Mouse (Mus musculus) cortical plate, adult 2 months (tissue): ENCODE results near the gene Nrtn. TPM values are rescaled to one million over a fixed set of nuclear protein-coding genes. Genes with fewer than 3 reads are reported as not detected.

Experiments used
- H3K27ac ChIP-seq: fragments of 200-500 bp; 2 replicates; pipeline ENCODE4 v1.5.1; 2012; ENCODE audit warnings: low read length, control low read depth, inconsistent platforms; ENCODE audit not compliant: insufficient read depth
- H3K4me1 ChIP-seq: fragments of 200-500 bp; 2 replicates; pipeline ENCODE4 v1.6.1; 2011; ENCODE audit warnings: low read length; ENCODE audit not compliant: control insufficient read depth, insufficient read depth
- H3K4me3 ChIP-seq: fragments of 200-500 bp; 2 replicates; pipeline ENCODE4 v1.5.1; 2011; ENCODE audit warnings: mild to moderate bottlenecking, low read length, control low read depth; ENCODE audit not compliant: insufficient read depth
- CTCF ChIP-seq: fragments of 200-500 bp; IDR thresholded peaks from 2 replicates; pipeline ENCODE4 v1.5.1; 2011; ENCODE audit warnings: mild to moderate bottlenecking, control low read depth, low read length; ENCODE audit not compliant: insufficient read depth; ENCODE audit errors: extremely low read depth
- POLR2A ChIP-seq: fragments of 200-500 bp; IDR thresholded peaks from 2 replicates; pipeline ENCODE4 v1.6.1; 2011; ENCODE audit warnings: mild to moderate bottlenecking, low read length, control low read depth; ENCODE audit not compliant: insufficient read depth; ENCODE audit errors: extremely low read depth
- polyA plus RNA-seq: library from polyadenylated mRNA; depleted of rRNA; stranded (reverse); fragments of >200 nt; gene quantifications from 2 replicates; pipeline ENCODE4 v1.2.3, GENCODE M21; 2012; rRNA removed

The Nrtn gene
- polyA plus RNA-seq, 1 experiment: 8.6 TPM

DNA sequence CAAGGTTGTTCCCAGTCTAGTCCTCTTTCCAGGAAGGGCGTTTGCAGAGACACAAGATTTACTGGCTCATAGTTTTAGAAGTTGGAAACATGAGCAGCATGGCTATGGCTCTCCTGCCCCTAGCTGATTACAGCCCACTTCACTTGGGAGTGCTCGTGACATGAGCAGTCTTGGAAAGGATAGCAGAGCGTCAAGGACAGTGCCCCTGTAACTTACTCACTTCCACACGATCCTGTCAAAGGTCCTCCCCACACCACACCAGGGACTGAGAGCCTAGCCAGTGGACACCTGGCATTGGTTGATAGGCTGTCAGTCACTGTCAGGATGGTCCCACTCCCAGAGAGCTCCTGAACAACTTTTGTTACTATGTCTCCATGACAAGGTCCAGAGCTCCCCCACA lies 54.3 kb downstream of the Nrtn start:
- no peaks in the 10 kb centered on the region; the same call in 1 of the 2 replicates for H3K4me1 ChIP-seq
- no peak overlapping the region for H3K4me3 ChIP-seq
- no peak overlapping the region for H3K27ac ChIP-seq
- TF ChIP-seq POLR2A (no peak), CTCF (no peak)

Other genes starting within 250 kb of the Nrtn start
- gene Znrf4, start 245.1 kb downstream of the Nrtn start, polyA plus RNA-seq: not detected in 2 replicates
- 2.1 and 3.2 TPM in 2 replicates for gene Gm20219, start 203.1 kb downstream of the Nrtn start, polyA plus RNA-seq
- gene Safb2, start 172.9 kb downstream of the Nrtn start, polyA plus RNA-seq: 93.0 and 110 TPM in 2 replicates
- gene Safb, start 172.7 kb downstream of the Nrtn start, polyA plus RNA-seq: 101 and 110 TPM in 2 replicates
- 145 and 159 TPM in 2 replicates for gene 2410015M20Rik, start 147.8 kb downstream of the Nrtn start, polyA plus RNA-seq
- gene Rpl36, start 144.1 kb downstream of the Nrtn start, polyA plus RNA-seq: 1,005 and 1,019 TPM in 2 replicates
- 78.3 and 82.5 TPM in 2 replicates for gene Lonp1, start 130.6 kb downstream of the Nrtn start, polyA plus RNA-seq
- 2.6 and 2.7 TPM in 2 replicates for gene Catsperd, start 129.4 kb downstream of the Nrtn start, polyA plus RNA-seq
- gene Ranbp3, start 84.2 kb downstream of the Nrtn start, polyA plus RNA-seq: 104 and 107 TPM in 2 replicates
- 332 and 357 TPM in 2 replicates for gene Ndufa11, start 39.8 kb downstream of the Nrtn start, polyA plus RNA-seq
- gene Vmac, start 39.5 kb downstream of the Nrtn start, polyA plus RNA-seq: 16.7 and 18.2 TPM in 2 replicates
- gene Dus3l, start 7.2 kb upstream of the Nrtn start, polyA plus RNA-seq: 137 and 148 TPM in 2 replicates
- gene Prr22, start 12.7 kb upstream of the Nrtn start, polyA plus RNA-seq: 3.3 and 4.0 TPM in 2 replicates
- gene Rfx2, start 73.5 kb upstream of the Nrtn start, polyA plus RNA-seq: 2.6 and 3.2 TPM in 2 replicates
- 0.09 TPM in 1 of 2 replicates, not detected in the other for gene Acsbg2, start 116.9 kb upstream of the Nrtn start, polyA plus RNA-seq
- gene 1700061G19Rik, start 117.9 kb upstream of the Nrtn start, polyA plus RNA-seq: 0.06 and 0.09 TPM in 2 replicates
- gene Mllt1, start 177.9 kb upstream of the Nrtn start, polyA plus RNA-seq: 73.1 and 76.0 TPM in 2 replicates
- gene Acer1, start 224.6 kb upstream of the Nrtn start, polyA plus RNA-seq: not detected in 2 replicates
- gene Clpp, start 232.8 kb upstream of the Nrtn start, polyA plus RNA-seq: 139 and 146 TPM in 2 replicates
- 32.1 and 35.4 TPM in 2 replicates for gene Alkbh7, start 239.8 kb upstream of the Nrtn start, polyA plus RNA-seq
- not detected in 2 replicates for gene Pspn, start 242.5 kb upstream of the Nrtn start, polyA plus RNA-seq